Mouse (Mus musculus) thymus, adult 2 months (tissue): ENCODE measurements around the gene Tbpl1.

Experiments used
- CTCF ChIP-seq: fragments of 200-500 bp; IDR thresholded peaks from 2 replicates; pipeline ENCODE4 v1.5.1; 2012; ENCODE audit warnings: mild to moderate bottlenecking, control low read depth, low read length, moderate library complexity, borderline replicate concordance; ENCODE audit not compliant: control insufficient read depth, poor library complexity, insufficient read depth; ENCODE audit errors: extremely low read depth
- POLR2A ChIP-seq: fragments of 200-500 bp; IDR thresholded peaks from 2 replicates; pipeline ENCODE4 v1.6.1; 2012; ENCODE audit warnings: mild to moderate bottlenecking, low read length, control low read depth, moderate library complexity; ENCODE audit not compliant: control insufficient read depth, poor library complexity, insufficient read depth; ENCODE audit errors: extremely low read depth

- TF ChIP-seq CTCF: no peak
- TF ChIP-seq POLR2A: no peak
Observed at GRCm38 (mm10) chr10:22726295-22726694, 5.4 kb downstream of the Tbpl1 start.
